Mouse (Mus musculus) olfactory bulb, adult 2 months (tissue): ENCODE measurements around the gene Mxi1. TPM values are rescaled to one million over a fixed set of nuclear protein-coding genes. Genes with fewer than 3 reads are reported as not detected.

Source experiments
- H3K27ac ChIP-seq: fragments of 200-500 bp; 2 replicates; pipeline ENCODE4 v1.5.1; 2012; ENCODE audit warnings: low read depth, low read length; ENCODE audit not compliant: insufficient read depth
- H3K4me1 ChIP-seq: fragments of 200-500 bp; 2 replicates; pipeline ENCODE4 v1.6.1; 2012; ENCODE audit warnings: low read length; ENCODE audit not compliant: control insufficient read depth, insufficient read depth
- H3K4me3 ChIP-seq: fragments of 200-500 bp; 2 replicates; pipeline ENCODE4 v1.5.1; 2012; ENCODE audit warnings: mild to moderate bottlenecking, low read depth, low read length, moderate library complexity; ENCODE audit not compliant: insufficient read depth
- CTCF ChIP-seq: fragments of 200-500 bp; IDR thresholded peaks from 2 replicates; pipeline ENCODE4 v1.5.1; 2012; ENCODE audit warnings: low read depth, mild to moderate bottlenecking, low read length, moderate library complexity; ENCODE audit not compliant: insufficient read depth
- POLR2A ChIP-seq: fragments of 200-500 bp; IDR thresholded peaks from 2 replicates; pipeline ENCODE4 v1.6.1; 2012; ENCODE audit warnings: mild to moderate bottlenecking, low read depth, low read length, moderate library complexity; ENCODE audit not compliant: insufficient read depth
- WGBS: fragments of 180-500 bp; shearing (Covaris S2); methylation state at CpG from one replicate; pipeline ENCODE4 v1.1.7; 2018; 5-methylcytosine and 5-hydroxymethylcytosine counted together
- polyA plus RNA-seq: library from polyadenylated mRNA; stranded (reverse); fragments of >200 nt; gene quantifications from 2 replicates; pipeline ENCODE4 v1.2.4, GENCODE M21; 2012; ENCODE audit warnings: low replicate concordance; ENCODE audit not compliant: missing spikeins, insufficient read depth, insufficient read length

Mxi1 gene
- polyA plus RNA-seq, 1 experiment, result not detected

GRCm38 (mm10) chr19:53299156-53299828, 11.0 kb upstream of the Mxi1 start:
- 66% methylated on average over 17 of the region's 17 CpGs for WGBS
- Histone ChIP-seq H3K27ac (no peak overlapping the region), H3K4me3 (no peak overlapping the region), H3K4me1 (peaks cover 2% of the 10 kb centered on the region; the same call in 1 of the 2 replicates)
- TF ChIP-seq POLR2A, result no peak
- TF ChIP-seq CTCF, result no peak

GRCm38 (mm10) chr19:53299829-53300181, 10.5 kb upstream of the Mxi1 start:
- no peak overlapping the region for H3K4me3 ChIP-seq
- TF ChIP-seq CTCF (no peak), POLR2A (no peak)
- WGBS, result 94% methylated on average over 4 of the region's 4 CpGs
- H3K4me1 ChIP-seq, result peaks cover 2% of the 10 kb centered on the region; the same call in 1 of the 2 replicates
- H3K27ac ChIP-seq, result no peak overlapping the region

- no peak overlapping the region for H3K27ac ChIP-seq
- WGBS, result 88% methylated on average over 7 of the region's 7 CpGs
- peaks cover 2% of the 10 kb centered on the region; the same call in 1 of the 2 replicates for H3K4me1 ChIP-seq
- no peak overlapping the region for H3K4me3 ChIP-seq
- no peak for TF ChIP-seq CTCF
These were observed 6.9 kb upstream of the Mxi1 start for GRCm38 (mm10) chr19:53303382-53303781.

GRCm38 (mm10) chr19:53305621-53306020, 4.7 kb upstream of the Mxi1 start:
- no peak for TF ChIP-seq POLR2A
- no peak for TF ChIP-seq CTCF
- Histone ChIP-seq H3K4me1 (peaks cover 7% of the 10 kb centered on the region), H3K27ac (no peak overlapping the region), H3K4me3 (no peak overlapping the region)
- WGBS, result 93% methylated on average over 8 of the region's 8 CpGs

GRCm38 (mm10) chr19:53306706-53307105, 3.6 kb upstream of the Mxi1 start:
- TF ChIP-seq CTCF (no peak), POLR2A (no peak)
- 22% methylated on average over 11 of the region's 11 CpGs for WGBS
- Histone ChIP-seq H3K27ac (no peak overlapping the region), H3K4me3 (no peak overlapping the region), H3K4me1 (peaks cover 7% of the 10 kb centered on the region)

GRCm38 (mm10) chr19:53307219-53307618, 3.1 kb upstream of the Mxi1 start:
- Histone ChIP-seq H3K4me1 (peaks cover 7% of the 10 kb centered on the region), H3K27ac (no peak overlapping the region), H3K4me3 (no peak overlapping the region)
- no peak for TF ChIP-seq CTCF
- TF ChIP-seq POLR2A, result no peak
- 42% methylated on average over 6 of the region's 6 CpGs for WGBS

GRCm38 (mm10) chr19:53309631-53310030, 687 bp upstream of the Mxi1 start:
- 39% methylated on average over 4 of the region's 4 CpGs for WGBS
- H3K4me1 ChIP-seq, result peaks cover 7% of the 10 kb centered on the region
- TF ChIP-seq CTCF, result no peak
- no peak for TF ChIP-seq POLR2A
- H3K4me3 ChIP-seq, result no peak overlapping the region
- no peak overlapping the region for H3K27ac ChIP-seq

- no peak for TF ChIP-seq POLR2A
- TF ChIP-seq CTCF, result no peak
- WGBS, result under 1% methylated on average over 48 of the region's 48 CpGs
These were observed 629 bp downstream of the Mxi1 start for GRCm38 (mm10) chr19:53310771-53311523.

More at GRCm38 (mm10) chr19:53310771-53311523, 629 bp downstream of the Mxi1 start:
- H3K4me3 ChIP-seq, result peak overlapping the region; percentile 98
- peaks cover 11% of the 10 kb centered on the region for H3K4me1 ChIP-seq
- peak overlapping the region; percentile 76 for H3K27ac ChIP-seq
